Mouse (Mus musculus) thymus, adult 2 months (tissue): ENCODE results near the gene Lrrc58. TPM values are rescaled to one million over a fixed set of nuclear protein-coding genes. Genes with fewer than 3 reads are reported as not detected.

Experiments
- DNase-seq: peaks from one replicate; pipeline ENCODE4 v3.0.0; 2021
- H3K27ac ChIP-seq: fragments of 200-500 bp; 2 replicates; pipeline ENCODE4 v1.5.1; 2012; ENCODE audit warnings: low read length, control low read depth; ENCODE audit not compliant: control insufficient read depth, insufficient read depth
- H3K27me3 ChIP-seq: fragments of 200-500 bp; 2 replicates; pipeline ENCODE4 v1.6.1; 2012; ENCODE audit warnings: mild to moderate bottlenecking, low read length, moderate library complexity, mixed read lengths; ENCODE audit not compliant: control insufficient read depth, insufficient read depth
- H3K36me3 ChIP-seq: fragments of 200-500 bp; 2 replicates; pipeline ENCODE4 v1.6.1; 2012; ENCODE audit warnings: mild to moderate bottlenecking, low read length, moderate library complexity; ENCODE audit not compliant: control insufficient read depth, insufficient read depth
- H3K4me1 ChIP-seq: fragments of 200-500 bp; replicated peaks from 2 replicates; pipeline ENCODE4 v1.6.1; 2012; ENCODE audit warnings: low read length; ENCODE audit not compliant: control insufficient read depth, insufficient read depth
- H3K4me3 ChIP-seq: fragments of 200-500 bp; 2 replicates; pipeline ENCODE4 v1.5.1; 2012; ENCODE audit warnings: mild to moderate bottlenecking, low read length, control low read depth, moderate library complexity; ENCODE audit not compliant: control insufficient read depth, insufficient read depth
- CTCF ChIP-seq: fragments of 200-500 bp; IDR thresholded peaks from 2 replicates; pipeline ENCODE4 v1.5.1; 2012; ENCODE audit warnings: mild to moderate bottlenecking, control low read depth, low read length, moderate library complexity, borderline replicate concordance; ENCODE audit not compliant: control insufficient read depth, poor library complexity, insufficient read depth; ENCODE audit errors: extremely low read depth
- POLR2A ChIP-seq: fragments of 200-500 bp; IDR thresholded peaks from 2 replicates; pipeline ENCODE4 v1.6.1; 2012; ENCODE audit warnings: mild to moderate bottlenecking, low read length, control low read depth, moderate library complexity; ENCODE audit not compliant: control insufficient read depth, poor library complexity, insufficient read depth; ENCODE audit errors: extremely low read depth
- WGBS: fragments of 180-500 bp; shearing (Covaris S2); methylation state at CpG from one replicate; pipeline ENCODE4 v1.1.7; 2018; 5-methylcytosine and 5-hydroxymethylcytosine counted together
- polyA plus RNA-seq: library from polyadenylated mRNA; depleted of rRNA; stranded (reverse); fragments of >200 nt; gene quantifications from 2 replicates; pipeline ENCODE4 v1.2.3, GENCODE M21; 2012

Gene Lrrc58
- polyA plus RNA-seq, 1 experiment, result 15.3 TPM

DNA sequence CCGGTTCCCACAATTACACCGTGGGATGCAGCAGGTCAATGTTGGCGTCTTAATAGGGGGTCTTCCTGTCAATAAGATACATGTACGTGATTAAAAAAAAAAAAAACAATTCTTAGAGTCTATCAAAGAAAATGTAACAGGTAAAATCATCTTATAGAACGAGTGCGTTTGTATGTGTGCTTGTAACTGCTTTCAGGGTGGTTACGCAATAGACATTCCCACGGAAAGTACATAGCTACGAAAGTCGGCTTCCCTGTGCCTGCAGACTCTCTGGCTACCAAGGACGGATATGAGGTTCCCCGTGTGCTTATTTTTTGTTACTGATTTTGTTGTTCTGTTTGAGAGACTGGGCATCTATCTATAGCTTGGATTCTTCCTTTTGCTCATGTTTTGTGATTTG is 24.4 kb upstream of the Lrrc58 start:
- 91% methylated on average over 12 of the region's 12 CpGs for WGBS
- H3K4me3 ChIP-seq, result no peak overlapping the region
- no peaks in the 10 kb centered on the region for H3K36me3 ChIP-seq
- no peak for DNase-seq
- H3K27ac ChIP-seq, result no peak overlapping the region
- H3K27me3 ChIP-seq, result no peaks in the 10 kb centered on the region
- no peaks in the 10 kb centered on the region for H3K4me1 ChIP-seq
- TF ChIP-seq CTCF, result no peak
- no peak for TF ChIP-seq POLR2A

- no peaks in the 10 kb centered on the region for H3K4me1 ChIP-seq
- no peak for TF ChIP-seq CTCF
- TF ChIP-seq POLR2A, result no peak
Observed at GRCm38 (mm10) chr16:37845202-37845925, 22.8 kb upstream of the Lrrc58 start.

DNA sequence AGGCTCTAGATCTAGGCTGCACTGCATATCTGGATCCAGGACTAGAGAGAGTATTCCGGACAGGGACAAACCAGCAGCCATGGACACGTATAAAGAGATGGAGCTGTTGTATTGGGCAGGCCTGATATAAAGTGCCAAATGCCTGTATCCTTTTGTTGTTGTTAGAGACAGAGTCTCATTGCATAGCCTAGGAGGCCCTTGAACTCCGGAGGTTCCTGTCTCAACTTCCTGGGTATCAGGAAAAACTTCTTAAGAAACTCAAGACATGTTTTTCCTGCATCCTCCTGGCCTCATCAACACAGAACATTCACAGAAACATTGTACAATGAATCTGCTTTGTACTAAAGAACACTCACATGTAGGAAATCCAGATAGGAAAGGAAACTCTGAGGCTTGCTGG is 21.1 kb upstream of the Lrrc58 start:
- TF ChIP-seq CTCF (no peak), POLR2A (no peak)
- Histone ChIP-seq H3K4me3 (no peak overlapping the region), H3K27me3 (no peaks in the 10 kb centered on the region), H3K27ac (no peak overlapping the region), H3K36me3 (no peaks in the 10 kb centered on the region), H3K4me1 (no peaks in the 10 kb centered on the region)
- 79% methylated on average over 3 of the region's 3 CpGs for WGBS
- DNase-seq, result no peak

More at GRCm38 (mm10) chr16:37845202-37845925, 22.8 kb upstream of the Lrrc58 start:
- no peaks in the 10 kb centered on the region for H3K36me3 ChIP-seq
- no peak for DNase-seq
- H3K4me3 ChIP-seq, result no peak overlapping the region
- 86% methylated on average over 7 of the region's 7 CpGs for WGBS
- H3K27ac ChIP-seq, result no peak overlapping the region
- H3K27me3 ChIP-seq, result no peaks in the 10 kb centered on the region

- DNase-seq, result no peak
- Histone ChIP-seq H3K27me3 (no peaks in the 10 kb centered on the region), H3K36me3 (no peaks in the 10 kb centered on the region), H3K4me1 (0 out of 2 replicates have a peak, but pooled peaks cover 2% of the 10 kb centered on the region), H3K27ac (no peak overlapping the region), H3K4me3 (no peak overlapping the region)
- no peak for TF ChIP-seq CTCF
- TF ChIP-seq POLR2A, result no peak
- WGBS, result 77% methylated on average over 5 of the region's 5 CpGs
Observed at GRCm38 (mm10) chr16:37851366-37851765, 16.8 kb upstream of the Lrrc58 start.

GRCm38 (mm10) chr16:37853279-37853678 is 14.9 kb upstream of the Lrrc58 start:
- Histone ChIP-seq H3K27ac (no peak overlapping the region), H3K4me1 (0 out of 2 replicates have a peak, but pooled peaks cover 2% of the 10 kb centered on the region), H3K4me3 (no peak overlapping the region), H3K27me3 (no peaks in the 10 kb centered on the region), H3K36me3 (no peaks in the 10 kb centered on the region)
- WGBS, result 94% methylated on average over 9 of the region's 9 CpGs
- no peak for TF ChIP-seq CTCF
- TF ChIP-seq POLR2A, result no peak
- no peak for DNase-seq

DNA sequence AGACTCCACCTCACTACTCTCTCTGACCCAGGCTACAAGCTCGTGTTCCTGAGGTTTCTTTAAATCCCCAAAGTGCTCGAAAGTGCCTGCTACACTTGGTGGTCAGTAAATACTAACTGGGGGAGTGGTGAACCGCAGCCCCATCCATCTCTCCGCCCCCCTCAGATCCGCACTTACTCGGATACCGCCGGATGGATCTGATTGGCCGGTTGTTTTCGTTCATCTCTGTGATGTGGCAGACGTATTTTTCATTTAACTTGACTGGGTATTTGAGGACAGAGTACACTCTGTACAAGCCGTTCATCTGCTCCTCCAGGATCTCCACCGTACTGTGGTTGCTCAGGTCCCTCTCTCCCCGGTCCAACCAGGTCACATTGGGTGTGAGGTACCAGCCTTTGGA is 14.1 kb upstream of the Lrrc58 start:
- H3K27me3 ChIP-seq, result no peaks in the 10 kb centered on the region
- H3K4me3 ChIP-seq, result no peak overlapping the region
- DNase-seq, result no peak
- no peak overlapping the region for H3K27ac ChIP-seq
- H3K36me3 ChIP-seq, result no peaks in the 10 kb centered on the region
- 88% methylated on average over 14 of the region's 14 CpGs for WGBS
- H3K4me1 ChIP-seq, result 0 out of 2 replicates have a peak, but pooled peaks cover 2% of the 10 kb centered on the region
- TF ChIP-seq CTCF, result no peak
- no peak for TF ChIP-seq POLR2A
